ENCODE assay signal across 8 mouse cellular contexts in genomic region chr14:40958986-40959381, GRCm38 (mm10). TPM values are rescaled to one million over a fixed set of nuclear protein-coding genes. Genes with fewer than 3 reads are reported as not detected.
DNase-seq lines count a peak whose midpoint lies in the region; ATAC-seq and TF ChIP-seq lines count a peak whose summit lies in the region.

No protein-coding gene starts in this region.

- H3K36me3 ChIP-seq in liver, adult 2 months (ENCODE audit: control insufficient read depth, insufficient read depth, low read length): no peaks in the 10 kb centered on the region
- no peaks in the 10 kb centered on the region for H3K36me3 ChIP-seq in forebrain, postnatal 0 days (ENCODE audit: insufficient read depth)
- H3K36me3 ChIP-seq in lung, postnatal 0 days (ENCODE audit: insufficient read depth, low read length): no peaks in the 10 kb centered on the region

- peaks cover 25% of the 10 kb centered on the region for H3K4me1 ChIP-seq in liver, adult 2 months (ENCODE audit: control insufficient read depth, insufficient read depth, low read length)
- H3K4me1 ChIP-seq in forebrain, postnatal 0 days (ENCODE audit: insufficient read depth): peaks cover 55% of the 10 kb centered on the region
- H3K4me1 ChIP-seq in lung, postnatal 0 days (ENCODE audit: insufficient read depth, low read depth, low read length): peaks cover 75% of the 10 kb centered on the region

- 68% methylated on average over 2 of the region's 2 CpGs for WGBS in liver, adult 2 months
- 69% methylated on average over 2 of the region's 2 CpGs for WGBS in forebrain, postnatal 0 days
- 48% methylated on average over 2 of the region's 2 CpGs for WGBS in lung, postnatal 0 days

- no peak for TF ChIP-seq CTCF in liver, adult 2 months (IDR thresholded peaks at IDR 0.05; ENCODE audit: low read depth, low read length)
- no peak for TF ChIP-seq CTCF in forebrain, postnatal 0 days (IDR thresholded peaks at IDR 0.05; ENCODE audit: low read depth)
- TF ChIP-seq CTCF in lung, postnatal 0 days (IDR thresholded peaks at IDR 0.05): no peak

- TF ChIP-seq POLR2A in liver, adult 2 months (IDR thresholded peaks at IDR 0.05; ENCODE audit: extremely low read depth, insufficient read depth, low read length): no peak

- H3K4me3 ChIP-seq in liver, adult 2 months (ENCODE audit: insufficient read depth, low read depth, low read length): no peak overlapping the region
- H3K4me3 ChIP-seq in forebrain, postnatal 0 days (ENCODE audit: low read depth, low read length): no peak overlapping the region
- no peak overlapping the region for H3K4me3 ChIP-seq in lung, postnatal 0 days (ENCODE audit: low read depth, low read length)

- H3K79me2 ChIP-seq in liver, adult 2 months (ENCODE audit: control insufficient read depth, insufficient read depth, low read length): peaks cover 49% of the 10 kb centered on the region

- H3K27me3 ChIP-seq in liver, adult 2 months (ENCODE audit: control insufficient read depth, insufficient read depth, low read length): no peaks in the 10 kb centered on the region
- no peaks in the 10 kb centered on the region for H3K27me3 ChIP-seq in forebrain, postnatal 0 days (ENCODE audit: insufficient read depth, low read length)
- no peaks in the 10 kb centered on the region for H3K27me3 ChIP-seq in lung, postnatal 0 days (replicated peaks; ENCODE audit: insufficient read depth, low read length)

- TF ChIP-seq EP300 in lung, postnatal 0 days (IDR thresholded peaks at IDR 0.05): peak; percentile 96

- H3K9ac ChIP-seq in liver, adult 2 months (ENCODE audit: low read depth, low read length): 0 out of 2 replicates have a peak overlapping the region, but pooled peaks have one; percentile 10
- no peak overlapping the region for H3K9ac ChIP-seq in forebrain, postnatal 0 days
- H3K9ac ChIP-seq in lung, postnatal 0 days (replicated peaks; ENCODE audit: low read depth): no peak overlapping the region

- no peaks in the 10 kb centered on the region for H3K9me3 ChIP-seq in forebrain, postnatal 0 days (ENCODE audit: low read length)
- H3K9me3 ChIP-seq in lung, postnatal 0 days (ENCODE audit: low read length): no peaks in the 10 kb centered on the region

- H3K4me2 ChIP-seq in forebrain, postnatal 0 days (ENCODE audit: low read depth): no peak overlapping the region
- peak overlapping the region; percentile 9 for H3K4me2 ChIP-seq in lung, postnatal 0 days (replicated peaks; ENCODE audit: low read depth, low read length)

- H3K27ac ChIP-seq in liver, adult 2 months (replicated peaks; ENCODE audit: insufficient read depth, low read depth, low read length): peak overlapping the region; percentile 77
- H3K27ac ChIP-seq in forebrain, postnatal 0 days (ENCODE audit: low read depth, low read length): peak overlapping the region; percentile 55; the same call in 1 of the 2 replicates
- H3K27ac ChIP-seq in lung, postnatal 0 days (ENCODE audit: low read length): peak overlapping the region; percentile 92

- no peak for ATAC-seq in forebrain, postnatal 0 days
- ATAC-seq in lung, postnatal 0 days: peak; percentile 63

- DNase-seq in liver, adult 2 months (ENCODE audit: extremely low read depth, low read depth, low spot score): no peak
- no peak for DNase-seq in liver
- DNase-seq in forebrain, postnatal 0 days: no peak
- peak; percentile 64 for DNase-seq in kidney, adult 11 months
- peak; percentile 64 for DNase-seq in lung, postnatal 0 days (ENCODE audit: low spot score)
- DNase-seq in thymus, postnatal 25 days: peak; percentile 47
- DNase-seq in cerebellum, adult 8-10 months: no peak
- DNase-seq in left cerebral cortex, adult 18-20 months (ENCODE audit: low spot score in 2 of 2): no peak

RNA-seq across cellular contexts. Expression of gene Tspan14, which starts 7.6 kb away (rescaled TPM):
- total RNA-seq in liver, adult 2 months (2014; rRNA removed): 13.3 and 15.4 TPM in 2 replicates
- 28.5 and 30.4 TPM in 2 replicates for polyA plus RNA-seq in liver, adult 2 months (2012; rRNA removed)
- total RNA-seq in forebrain, postnatal 0 days (2014; rRNA removed): 42.2 and 43.8 TPM in 2 replicates
- polyA plus RNA-seq in forebrain, postnatal 0 days (2015; fragmentation: Nextera tagmentation; extraction: Ambion mirVana): 37.8 and 43.1 TPM in 2 replicates
- polyA plus RNA-seq in lung, postnatal 0 days (2015; fragmentation: Nextera tagmentation; extraction: Ambion mirVana): 77.3 and 84.9 TPM in 2 replicates
- total RNA-seq in left cerebral cortex, adult 18-20 months (2021): 10 to 100 TPM; 41.8 to 45.3 TPM

RNA-seq across cellular contexts. Expression of gene Fam213a, which starts 54.6 kb away (rescaled TPM):
- total RNA-seq in liver, adult 2 months (2014; rRNA removed): 63.2 and 66.3 TPM in 2 replicates
- polyA plus RNA-seq in liver, adult 2 months (2012; rRNA removed): 25.5 and 42.2 TPM in 2 replicates
- 92.4 and 106 TPM in 2 replicates for total RNA-seq in forebrain, postnatal 0 days (2014; rRNA removed)
- 54.7 and 106 TPM in 2 replicates for polyA plus RNA-seq in forebrain, postnatal 0 days (2015; fragmentation: Nextera tagmentation; extraction: Ambion mirVana)
- 40.6 and 50.1 TPM in 2 replicates for polyA plus RNA-seq in lung, postnatal 0 days (2015; fragmentation: Nextera tagmentation; extraction: Ambion mirVana)
- total RNA-seq in left cerebral cortex, adult 18-20 months (2021): 100 to 1,000 TPM; 128 to 132 TPM

Comparison
In these comparisons a context has a peak if more than half of its experiments do, and no peak if none do; other contexts are left out.
1. DNase-seq: peak in kidney, adult 11 months (single experiment), lung, postnatal 0 days (single experiment) and thymus, postnatal 25 days (single experiment); none in liver, adult 2 months (single experiment), liver (single experiment), forebrain, postnatal 0 days (single experiment), cerebellum, adult 8-10 months (single experiment) and left cerebral cortex, adult 18-20 months (0 of 2).
2. Peak in every context shown above with its lines, with median percentiles within 50 percentile points of each other: H3K27ac ChIP-seq.